Mouse (Mus musculus): ENCODE measurements around the gene Edf1. TPM values are rescaled to one million over a fixed set of nuclear protein-coding genes. Genes with fewer than 3 reads are reported as not detected.

The Edf1 gene
- polyA plus RNA-seq (2014; fragmentation: Nextera tagmentation; extraction: Ambion mirVana) = 312 and 318 TPM in 2 replicates

GRCm38 (mm10) chr2:25557221-25557963, at the start of gene Edf1:
Gene Edf1 (plus strand): TSS chr2:25557847.
- under 1% methylated on average over 38 of the region's 61 CpGs for WGBS

GRCm38 (mm10) chr2:25509912-25510311, 47.7 kb upstream of the Edf1 start:
- ATAC-seq (ENCODE audit: low read depth) (no peak), DNase-seq (ENCODE audit: low spot score) (no peak)
- 63% methylated on average over 3 of the region's 3 CpGs for WGBS
- H3K27me3 ChIP-seq (replicated peaks; ENCODE audit: control insufficient read depth, insufficient read depth, low read length) = no peaks in the 10 kb centered on the region
- no peak overlapping the region for H3K9ac ChIP-seq (ENCODE audit: low read depth, low read length)
- no peaks in the 10 kb centered on the region for H3K4me1 ChIP-seq (ENCODE audit: control insufficient read depth, insufficient read depth, low read length)
- peaks cover 12% of the 10 kb centered on the region for H3K36me3 ChIP-seq (ENCODE audit: control insufficient read depth, insufficient read depth, low read length)
- no peaks in the 10 kb centered on the region for H3K9me3 ChIP-seq (ENCODE audit: control insufficient read depth, low read length)
- H3K4me3 ChIP-seq (ENCODE audit: low read depth, low read length) = no peak overlapping the region
- no peak overlapping the region for H3K27ac ChIP-seq (replicated peaks; ENCODE audit: low read depth, low read length)
- no peak overlapping the region for H3K4me2 ChIP-seq (ENCODE audit: low read depth, low read length)

More at GRCm38 (mm10) chr2:25557221-25557963, at the start of gene Edf1:
- Histone ChIP-seq H3K9ac (ENCODE audit: low read depth, low read length) (peak within 1 kb of the TSS; percentile 88), H3K27ac (replicated peaks; ENCODE audit: low read depth, low read length) (peak within 1 kb of the TSS; percentile 68), H3K4me2 (ENCODE audit: low read depth, low read length) (peak within 1 kb of the TSS; percentile 83), H3K4me1 (ENCODE audit: control insufficient read depth, insufficient read depth, low read length) (peaks cover 13% of the 10 kb centered on the region), H3K36me3 (ENCODE audit: control insufficient read depth, insufficient read depth, low read length) (peaks cover 33% of the 10 kb centered on the region), H3K4me3 (ENCODE audit: low read depth, low read length) (peak within 1 kb of the TSS; percentile 79), H3K27me3 (replicated peaks; ENCODE audit: control insufficient read depth, insufficient read depth, low read length) (no peaks in the 10 kb centered on the region), H3K9me3 (ENCODE audit: control insufficient read depth, low read length) (no peaks in the 10 kb centered on the region)
- DNase-seq (ENCODE audit: low spot score) (peak; percentile 97), ATAC-seq (ENCODE audit: low read depth) (peak; percentile 99)

DNA sequence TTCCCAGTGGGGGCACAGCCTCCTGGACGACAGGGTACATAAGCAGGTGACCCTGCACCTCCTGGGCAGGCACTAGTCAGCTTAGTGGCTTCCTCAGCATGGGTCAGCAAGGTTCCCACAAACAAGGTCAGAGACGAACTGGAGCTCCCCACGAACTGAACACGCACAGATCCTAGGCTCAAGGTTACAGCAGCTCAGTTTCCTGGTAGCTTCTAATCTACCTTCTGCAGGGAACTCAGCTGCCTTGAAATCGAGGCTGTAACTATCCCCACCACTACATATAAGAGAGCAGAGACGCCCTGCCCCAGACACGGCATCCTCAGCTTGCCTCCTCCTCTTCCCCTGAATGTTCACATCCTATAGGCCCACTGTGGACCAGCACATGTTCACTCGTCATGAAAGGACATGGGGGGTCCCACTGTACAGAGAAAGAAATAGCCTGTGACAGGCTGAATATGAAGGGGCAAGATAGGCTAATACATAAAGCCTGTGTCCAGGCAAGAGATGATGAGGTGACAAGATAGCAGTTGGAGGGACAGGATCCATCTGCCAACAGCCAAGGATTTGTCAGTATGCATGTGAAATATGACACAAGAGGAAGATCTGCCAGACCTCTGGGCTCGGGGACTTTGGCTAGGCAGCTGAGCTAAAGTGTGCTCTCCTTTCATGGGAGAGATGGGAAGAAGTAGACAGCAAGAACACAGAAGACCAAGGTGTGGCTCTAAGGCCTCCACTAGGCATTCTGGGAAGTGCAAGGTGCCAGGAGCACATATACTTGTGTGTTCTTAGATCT, 30.9 kb upstream of the Edf1 start:
- Histone ChIP-seq H3K4me3 (ENCODE audit: low read depth, low read length) (no peak overlapping the region), H3K27ac (replicated peaks; ENCODE audit: low read depth, low read length) (no peak overlapping the region), H3K9me3 (ENCODE audit: control insufficient read depth, low read length) (no peaks in the 10 kb centered on the region), H3K9ac (ENCODE audit: low read depth, low read length) (no peak overlapping the region), H3K4me2 (ENCODE audit: low read depth, low read length) (no peak overlapping the region), H3K36me3 (ENCODE audit: control insufficient read depth, insufficient read depth, low read length) (peaks cover 97% of the 10 kb centered on the region), H3K27me3 (replicated peaks; ENCODE audit: control insufficient read depth, insufficient read depth, low read length) (no peaks in the 10 kb centered on the region), H3K4me1 (ENCODE audit: control insufficient read depth, insufficient read depth, low read length) (no peaks in the 10 kb centered on the region)
- no peak for ATAC-seq (ENCODE audit: low read depth)
- WGBS = 86% methylated on average over 9 of the region's 9 CpGs
- no peak for DNase-seq (ENCODE audit: low spot score)

DNA sequence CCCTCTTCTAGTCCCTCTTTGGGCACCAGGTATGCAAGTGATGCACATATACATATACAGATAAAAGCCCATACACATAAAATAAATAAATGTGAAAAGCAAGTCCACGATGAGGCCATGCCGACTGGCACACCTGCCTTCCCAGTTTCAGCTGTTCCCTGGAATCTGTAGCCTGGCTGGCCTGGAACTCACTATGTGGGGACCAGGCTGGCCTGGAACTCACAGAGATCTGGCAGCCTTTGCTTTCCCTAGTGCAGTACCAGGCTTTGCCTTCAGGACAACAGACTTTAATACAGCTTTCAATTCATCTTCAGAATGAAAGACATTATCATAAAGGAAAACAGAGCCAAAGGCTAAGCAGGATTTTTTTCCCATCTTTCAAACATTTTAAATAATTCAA, 23.9 kb upstream of the Edf1 start:
- WGBS = 94% methylated on average over 2 of the region's 2 CpGs
- no peak overlapping the region for H3K27ac ChIP-seq (replicated peaks; ENCODE audit: low read depth, low read length)
- no peaks in the 10 kb centered on the region for H3K27me3 ChIP-seq (replicated peaks; ENCODE audit: control insufficient read depth, insufficient read depth, low read length)
- H3K4me1 ChIP-seq (ENCODE audit: control insufficient read depth, insufficient read depth, low read length) = no peaks in the 10 kb centered on the region
- no peaks in the 10 kb centered on the region for H3K9me3 ChIP-seq (ENCODE audit: control insufficient read depth, low read length)
- no peak for ATAC-seq (ENCODE audit: low read depth)
- DNase-seq (ENCODE audit: low spot score) = no peak
- H3K4me2 ChIP-seq (ENCODE audit: low read depth, low read length) = no peak overlapping the region
- H3K36me3 ChIP-seq (ENCODE audit: control insufficient read depth, insufficient read depth, low read length) = peaks cover 92% of the 10 kb centered on the region
- H3K4me3 ChIP-seq (ENCODE audit: low read depth, low read length) = no peak overlapping the region
- no peak overlapping the region for H3K9ac ChIP-seq (ENCODE audit: low read depth, low read length)

DNA sequence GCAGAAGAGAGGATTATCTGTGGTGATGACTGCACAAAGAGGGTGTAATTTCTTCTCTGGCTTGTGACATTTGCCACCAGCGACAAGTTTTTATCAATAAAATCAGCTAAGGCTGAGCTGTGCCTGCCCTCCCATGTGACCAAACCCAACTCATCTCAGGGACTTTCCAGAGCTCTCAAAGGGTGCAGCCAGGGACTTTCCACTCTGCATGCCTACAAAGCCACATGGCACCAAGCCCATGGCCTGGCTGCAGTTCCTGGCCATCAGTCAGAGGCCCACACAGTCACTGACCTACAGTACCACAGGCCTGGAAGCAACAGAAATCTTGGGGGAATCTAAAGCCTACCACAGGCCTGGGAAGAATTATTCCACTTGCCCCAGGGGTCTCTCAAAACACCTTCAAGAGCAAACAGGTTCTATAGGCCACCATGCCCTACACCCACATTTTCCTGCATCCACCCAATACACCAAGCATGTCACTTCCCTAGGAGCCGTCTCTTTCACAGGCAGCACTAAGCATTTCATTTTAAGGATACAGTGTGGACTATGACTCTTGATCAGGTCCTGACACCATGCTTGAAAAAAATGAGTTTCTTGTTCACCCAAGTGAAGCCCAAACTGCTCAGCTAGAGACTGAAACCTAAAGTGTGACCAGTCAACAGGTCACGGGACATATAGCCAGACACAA, 23.3 kb upstream of the Edf1 start:
- Histone ChIP-seq H3K36me3 (ENCODE audit: control insufficient read depth, insufficient read depth, low read length) (peaks cover 88% of the 10 kb centered on the region), H3K27me3 (replicated peaks; ENCODE audit: control insufficient read depth, insufficient read depth, low read length) (no peaks in the 10 kb centered on the region), H3K4me1 (ENCODE audit: control insufficient read depth, insufficient read depth, low read length) (no peaks in the 10 kb centered on the region), H3K9ac (ENCODE audit: low read depth, low read length) (no peak overlapping the region), H3K27ac (replicated peaks; ENCODE audit: low read depth, low read length) (no peak overlapping the region), H3K9me3 (ENCODE audit: control insufficient read depth, low read length) (no peaks in the 10 kb centered on the region), H3K4me2 (ENCODE audit: low read depth, low read length) (no peak overlapping the region), H3K4me3 (ENCODE audit: low read depth, low read length) (no peak overlapping the region)
- WGBS = 85% methylated on average over 3 of the region's 3 CpGs
- DNase-seq (ENCODE audit: low spot score) (no peak), ATAC-seq (ENCODE audit: low read depth) (no peak)

GRCm38 (mm10) chr2:25534866-25535182, 22.8 kb upstream of the Edf1 start:
- no peak overlapping the region for H3K27ac ChIP-seq (replicated peaks; ENCODE audit: low read depth, low read length)
- no peaks in the 10 kb centered on the region for H3K27me3 ChIP-seq (replicated peaks; ENCODE audit: control insufficient read depth, insufficient read depth, low read length)
- no peak for DNase-seq (ENCODE audit: low spot score)
- WGBS = 93% methylated on average over 2 of the region's 2 CpGs
- ATAC-seq (ENCODE audit: low read depth) = no peak
- no peak overlapping the region for H3K4me2 ChIP-seq (ENCODE audit: low read depth, low read length)
- H3K9me3 ChIP-seq (ENCODE audit: control insufficient read depth, low read length) = no peaks in the 10 kb centered on the region
- no peaks in the 10 kb centered on the region for H3K4me1 ChIP-seq (ENCODE audit: control insufficient read depth, insufficient read depth, low read length)
- no peak overlapping the region for H3K4me3 ChIP-seq (ENCODE audit: low read depth, low read length)
- no peak overlapping the region for H3K9ac ChIP-seq (ENCODE audit: low read depth, low read length)
- H3K36me3 ChIP-seq (ENCODE audit: control insufficient read depth, insufficient read depth, low read length) = peaks cover 84% of the 10 kb centered on the region

DNA sequence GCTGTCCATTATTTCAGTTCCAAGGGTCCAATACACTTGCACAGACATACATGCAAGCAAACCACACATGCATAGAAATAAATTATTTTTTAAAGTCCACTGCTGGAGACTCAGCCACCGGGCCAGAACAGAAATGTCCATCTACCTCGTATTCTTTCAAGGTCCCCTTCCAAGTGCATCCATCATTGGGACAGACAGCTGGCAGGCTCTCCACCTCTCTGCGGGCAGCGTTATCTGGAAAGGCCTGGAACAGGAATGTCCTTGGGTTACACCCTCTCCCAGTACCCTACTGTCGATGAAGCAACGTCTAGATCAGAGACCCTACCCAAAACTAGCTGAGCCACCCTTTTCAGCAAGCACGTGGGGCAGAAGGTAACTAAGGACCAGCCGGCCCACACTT, 21.1 kb upstream of the Edf1 start:
- no peak for DNase-seq (ENCODE audit: low spot score)
- H3K36me3 ChIP-seq (ENCODE audit: control insufficient read depth, insufficient read depth, low read length) = peaks cover 71% of the 10 kb centered on the region
- 93% methylated on average over 8 of the region's 8 CpGs for WGBS

DNA sequence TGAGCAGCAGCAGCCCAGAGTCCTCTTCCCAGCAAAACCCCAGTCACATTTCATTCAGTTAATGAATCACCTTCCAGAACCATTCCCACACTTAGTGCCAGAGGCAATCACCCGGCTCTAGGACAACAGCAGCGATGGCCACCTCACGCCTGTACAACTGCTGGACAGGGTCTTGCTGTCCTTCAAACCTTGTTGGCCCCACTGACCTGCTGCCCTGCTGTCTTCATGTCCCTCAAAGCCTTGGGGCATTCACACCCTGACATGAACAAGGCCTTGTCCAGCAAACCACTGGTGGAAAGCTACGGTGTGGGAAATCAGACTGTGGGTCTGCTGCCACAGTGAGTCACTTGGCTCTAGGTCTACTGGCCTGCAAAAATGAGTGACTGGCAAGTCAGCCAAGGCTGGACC, 17.1 kb upstream of the Edf1 start:
- Histone ChIP-seq H3K4me1 (ENCODE audit: control insufficient read depth, insufficient read depth, low read length) (no peaks in the 10 kb centered on the region), H3K4me2 (ENCODE audit: low read depth, low read length) (no peak overlapping the region), H3K36me3 (ENCODE audit: control insufficient read depth, insufficient read depth, low read length) (peaks cover 38% of the 10 kb centered on the region), H3K9me3 (ENCODE audit: control insufficient read depth, low read length) (no peaks in the 10 kb centered on the region), H3K27me3 (replicated peaks; ENCODE audit: control insufficient read depth, insufficient read depth, low read length) (no peaks in the 10 kb centered on the region), H3K27ac (replicated peaks; ENCODE audit: low read depth, low read length) (no peak overlapping the region), H3K4me3 (ENCODE audit: low read depth, low read length) (no peak overlapping the region), H3K9ac (ENCODE audit: low read depth, low read length) (no peak overlapping the region)
- ATAC-seq (ENCODE audit: low read depth) = no peak
- 94% methylated on average over 4 of the region's 4 CpGs for WGBS
- DNase-seq (ENCODE audit: low spot score) = no peak

More for the DNA sequence above, 21.1 kb upstream of the Edf1 start:
- H3K27me3 ChIP-seq (replicated peaks; ENCODE audit: control insufficient read depth, insufficient read depth, low read length) = no peaks in the 10 kb centered on the region
- H3K9me3 ChIP-seq (ENCODE audit: control insufficient read depth, low read length) = no peaks in the 10 kb centered on the region
- no peak overlapping the region for H3K4me2 ChIP-seq (ENCODE audit: low read depth, low read length)
- no peak overlapping the region for H3K4me3 ChIP-seq (ENCODE audit: low read depth, low read length)
- ATAC-seq (ENCODE audit: low read depth) = no peak
- H3K27ac ChIP-seq (replicated peaks; ENCODE audit: low read depth, low read length) = no peak overlapping the region
- H3K9ac ChIP-seq (ENCODE audit: low read depth, low read length) = no peak overlapping the region
- H3K4me1 ChIP-seq (ENCODE audit: control insufficient read depth, insufficient read depth, low read length) = no peaks in the 10 kb centered on the region

All from embryonic facial prominence, embryonic 14.5 days (tissue).